Mouse (Mus musculus) cerebellum, adult 8-10 months (tissue): ENCODE results near the gene F2rl1.

Source experiments
- DNase-seq: peaks from one replicate; pipeline ENCODE4 v3.0.0; 2022

Gene F2rl1

DNA sequence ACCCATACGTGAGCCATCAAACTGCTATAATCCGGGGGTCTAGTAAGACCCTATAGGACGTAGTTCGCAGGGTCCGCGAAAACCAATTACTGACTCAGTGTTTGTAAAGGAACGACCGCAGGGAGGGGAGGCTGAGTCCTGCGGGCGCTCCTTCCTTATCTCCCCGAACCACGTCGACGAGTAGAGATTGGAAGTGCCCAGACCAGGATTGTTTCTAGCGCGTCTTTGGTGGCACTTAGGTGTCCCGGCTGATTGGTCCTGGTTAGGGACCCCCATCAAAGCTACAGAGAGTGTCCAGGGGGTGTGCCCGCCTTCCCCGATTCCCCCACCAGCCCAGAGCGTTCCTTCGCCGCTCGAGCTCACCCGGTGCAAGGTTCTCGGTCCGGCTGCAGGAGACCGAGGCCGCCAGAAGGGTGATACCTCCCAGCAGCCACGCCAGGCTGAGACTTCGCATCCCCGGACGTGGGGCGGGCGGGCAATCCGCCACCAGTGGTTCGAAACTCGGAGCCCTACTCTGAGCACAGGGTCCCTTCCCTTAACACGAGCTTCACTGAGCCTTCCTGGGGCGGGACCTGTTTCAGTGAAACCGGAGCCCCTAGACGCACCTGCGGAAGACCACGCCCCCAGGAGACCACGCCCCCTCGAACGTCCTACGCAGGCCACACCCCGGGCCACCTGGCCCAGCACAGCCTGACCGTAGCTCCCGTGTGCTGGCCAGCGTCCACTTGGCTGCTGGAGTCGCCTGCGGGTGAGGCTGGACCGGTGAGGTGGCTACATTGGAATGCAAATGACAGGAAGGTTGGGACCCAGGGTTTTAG lies at the start of gene F2rl1:
TSS of gene F2rl1 (minus strand) at position 554 of the 818 bp plus-strand sequence.
- peak; percentile 3 for DNase-seq

DNA sequence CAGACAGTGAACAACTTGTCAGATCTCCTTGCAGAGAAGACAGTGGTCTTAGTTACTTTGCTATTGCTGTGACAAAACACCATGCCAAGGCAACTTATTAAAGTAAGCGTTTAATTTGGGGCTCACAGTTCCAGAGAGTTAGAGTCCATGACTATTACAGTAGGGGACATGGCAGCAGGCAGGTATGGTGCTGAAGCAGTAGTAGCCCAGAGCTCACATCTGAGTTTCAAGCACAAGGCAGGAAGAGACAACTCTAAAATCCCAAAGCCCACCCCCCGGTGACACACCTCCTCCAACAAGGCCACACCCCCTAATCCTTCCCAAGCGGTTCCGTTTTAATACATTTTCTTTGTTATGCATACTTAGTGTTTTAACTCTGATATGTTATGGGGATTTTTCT lies 45.9 kb upstream of the F2rl1 start:
- no peak for DNase-seq

DNA sequence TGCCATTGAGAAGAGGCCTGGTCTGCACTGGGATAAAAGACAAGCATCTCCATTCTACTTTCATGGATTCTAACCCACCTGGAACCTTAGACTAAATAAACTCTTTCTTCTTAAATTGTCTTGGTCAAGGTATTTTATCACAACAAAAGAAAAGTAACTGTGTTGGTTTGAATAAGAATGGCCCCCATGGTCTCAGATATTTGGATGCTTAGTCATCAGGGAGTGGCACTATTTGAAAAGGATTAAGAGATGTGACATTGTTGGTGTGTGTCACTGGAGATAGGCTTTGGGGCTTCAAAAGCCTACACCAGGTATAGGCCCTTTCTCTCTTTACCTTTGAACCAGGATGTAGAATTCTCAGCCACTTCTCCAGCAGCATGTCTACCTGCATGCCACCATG lies 44.3 kb upstream of the F2rl1 start:
- no peak for DNase-seq

DNA sequence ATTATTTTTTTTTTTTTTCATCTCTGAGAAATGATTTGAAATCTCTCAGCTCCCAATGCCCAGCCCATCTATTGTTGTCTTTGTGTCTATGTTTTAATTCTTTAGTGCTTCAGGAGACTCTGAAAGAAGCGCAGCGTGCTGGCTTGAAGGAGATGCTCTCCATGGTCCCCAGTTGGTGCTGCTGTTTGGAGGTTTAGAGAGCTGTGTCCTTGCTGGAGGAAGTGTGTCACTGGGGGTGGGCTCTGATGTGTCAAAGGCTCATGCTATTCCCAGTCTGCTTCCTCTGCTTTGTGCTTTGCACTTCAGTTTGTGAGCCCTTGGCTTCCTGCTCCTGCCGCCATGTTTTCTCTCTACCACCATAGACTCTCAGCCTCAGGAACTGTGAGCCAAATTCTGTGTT lies 43.3 kb upstream of the F2rl1 start:
- no peak for DNase-seq

DNA sequence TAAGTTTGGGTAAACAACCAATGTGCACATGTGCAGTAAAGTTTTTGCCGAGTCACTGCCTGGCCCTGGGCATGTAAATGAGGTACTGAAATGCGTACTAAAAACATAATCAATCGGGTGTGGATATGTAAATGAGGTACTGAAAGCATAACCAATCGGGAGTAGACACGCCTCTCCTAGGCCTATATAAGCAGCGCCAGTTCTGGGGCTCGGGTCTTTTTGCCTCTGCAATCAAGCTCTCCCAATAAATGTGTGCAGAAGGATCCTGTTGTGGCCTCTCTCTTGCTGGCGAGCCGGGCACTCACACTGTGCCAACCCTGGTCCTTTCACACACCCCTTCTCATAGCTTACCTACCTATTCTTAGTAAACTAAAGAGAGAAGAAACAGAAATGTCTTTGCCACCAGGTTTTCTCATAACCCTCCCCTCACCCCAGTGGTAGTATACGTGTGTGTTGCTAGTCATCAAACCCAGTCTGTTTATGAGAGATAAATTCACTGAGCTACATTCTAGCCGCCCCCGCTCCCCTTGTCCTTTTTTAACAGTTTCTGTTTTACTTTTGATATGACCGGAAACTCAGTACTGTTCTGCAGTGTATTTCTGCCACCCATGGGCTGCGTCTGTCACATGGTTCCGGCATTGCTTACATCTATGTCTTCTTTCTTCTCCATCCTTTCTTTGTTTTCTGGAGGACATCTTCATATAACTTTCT lies 42.0 kb upstream of the F2rl1 start:
- no peak for DNase-seq

DNA sequence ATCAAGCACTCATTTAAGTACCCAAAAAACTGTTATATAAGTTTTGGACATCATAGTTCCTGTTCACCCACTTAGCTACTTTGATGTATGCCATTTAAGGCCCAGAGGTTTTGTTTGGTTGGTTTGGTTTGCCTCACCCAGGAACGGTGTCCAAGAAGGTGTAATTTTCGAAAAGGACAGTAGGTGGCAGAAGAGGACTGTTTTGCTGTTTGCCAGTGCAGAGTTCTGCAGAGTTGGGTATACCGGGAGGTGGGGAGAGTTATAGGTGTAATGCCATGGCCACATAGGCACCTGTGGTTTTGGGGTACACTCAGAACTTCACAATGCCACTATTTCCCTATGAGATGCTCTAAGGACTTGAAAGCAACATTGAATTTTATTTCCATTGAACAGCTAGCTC lies 38.7 kb upstream of the F2rl1 start:
- DNase-seq = peak; percentile 63

DNA sequence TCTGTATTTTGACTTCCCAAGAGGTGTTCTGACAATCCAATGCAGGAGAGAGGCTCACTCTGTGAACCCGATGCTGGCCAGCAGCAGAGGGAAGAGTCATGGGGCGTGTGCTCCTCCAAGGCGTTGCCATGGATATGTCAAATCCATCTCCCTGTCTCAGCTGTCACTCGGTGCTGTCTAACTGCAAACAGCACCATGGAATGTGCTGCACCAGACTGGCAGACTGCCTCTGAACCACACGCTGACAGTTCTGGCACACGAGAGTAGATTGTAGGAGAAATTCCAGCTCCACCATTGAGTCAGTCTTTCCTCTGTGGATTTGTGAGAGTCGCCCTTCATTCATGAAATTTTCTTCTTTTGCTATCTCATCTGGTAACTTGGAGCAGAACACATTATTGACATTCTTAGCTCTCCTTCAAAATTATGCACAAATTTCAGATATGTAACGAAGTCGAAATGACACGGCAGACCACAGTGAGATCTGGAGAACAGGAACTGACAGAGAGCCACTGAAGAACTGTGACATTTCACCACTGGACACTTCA lies 38.1 kb upstream of the F2rl1 start:
- no peak for DNase-seq

DNA sequence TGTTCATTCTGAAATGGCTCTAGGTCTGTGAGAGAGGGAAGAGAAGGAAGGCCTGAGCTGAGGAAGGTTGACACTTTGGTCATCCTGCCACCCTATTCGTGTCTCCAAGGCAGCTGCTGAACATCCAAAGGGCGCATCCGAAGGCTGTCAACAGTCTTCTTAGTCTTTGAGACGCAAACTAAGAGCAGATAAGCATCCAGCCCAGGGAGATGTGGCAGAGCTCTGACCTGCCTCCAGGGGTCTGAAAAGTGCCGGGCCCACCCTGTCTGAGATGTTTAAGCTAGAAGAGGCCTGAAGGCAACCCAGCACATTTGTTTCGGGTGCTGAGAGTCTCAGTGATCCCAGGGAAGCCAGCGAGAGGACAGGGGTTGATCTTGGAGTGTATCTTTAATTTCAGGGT lies 32.3 kb upstream of the F2rl1 start:
- DNase-seq = no peak

DNA sequence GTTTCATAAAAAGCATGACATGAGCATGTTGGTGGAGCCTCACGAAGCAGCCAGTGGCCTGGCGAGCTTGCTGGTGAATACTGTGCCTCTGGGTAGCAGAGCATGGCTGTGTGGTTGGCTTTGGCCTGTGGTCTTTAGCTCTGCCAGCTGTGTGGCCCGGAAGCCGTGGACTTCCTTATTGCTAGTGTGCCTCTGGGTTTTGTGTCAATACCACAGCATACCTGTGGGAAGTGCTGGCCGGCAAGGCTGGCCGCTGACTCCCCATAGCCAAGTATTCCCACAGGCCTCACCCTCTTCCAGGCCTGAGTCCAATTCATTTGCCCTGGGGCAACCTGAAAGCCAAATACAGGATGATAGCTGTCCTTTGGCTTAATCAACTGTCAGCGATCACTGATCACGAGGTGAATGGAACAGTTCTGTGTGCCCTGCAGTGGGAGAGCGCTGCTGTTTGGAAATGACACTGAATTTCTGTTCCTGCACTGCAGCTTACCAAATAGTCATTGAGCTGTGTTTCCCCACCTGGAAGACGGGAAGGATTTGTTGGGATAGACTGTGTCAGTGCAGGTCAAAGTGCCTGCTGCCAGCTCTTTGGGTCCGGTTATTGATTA lies 29.0 kb upstream of the F2rl1 start:
- DNase-seq = no peak

DNA sequence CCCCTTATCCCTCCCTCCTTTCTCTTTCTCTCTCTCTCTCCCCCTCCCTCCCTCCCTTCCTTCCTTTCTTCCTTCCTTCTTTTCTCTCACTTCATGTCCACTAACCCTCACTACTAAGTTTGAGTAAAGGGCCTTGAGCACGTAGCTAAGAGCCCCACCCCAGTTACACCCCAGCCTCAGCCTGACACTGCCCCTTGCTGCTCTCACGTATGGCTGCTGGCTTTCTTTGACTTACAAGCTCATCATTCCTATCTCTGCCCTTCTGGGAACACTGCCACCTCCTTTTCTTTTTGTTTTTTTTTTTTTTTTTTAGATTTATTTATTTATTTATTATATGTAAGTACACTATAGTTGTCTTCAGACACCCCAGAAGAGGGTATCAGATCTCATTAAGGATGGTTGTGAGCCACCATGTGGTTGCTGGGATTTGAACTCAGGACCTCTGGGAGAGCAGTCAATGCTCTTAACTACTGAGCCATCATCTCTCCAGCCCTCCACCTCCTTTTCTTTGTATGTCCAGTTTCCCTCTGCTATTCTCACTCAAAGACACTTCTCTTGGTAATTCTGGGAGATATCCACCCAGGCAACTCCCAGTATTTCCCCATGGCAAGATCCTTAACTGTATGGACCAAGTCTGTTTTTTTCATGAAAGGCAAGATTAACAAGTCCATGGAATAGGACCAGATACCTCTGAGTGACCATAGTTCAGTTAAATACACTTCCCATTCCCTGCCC lies 25.8 kb upstream of the F2rl1 start:
- DNase-seq = no peak

DNA sequence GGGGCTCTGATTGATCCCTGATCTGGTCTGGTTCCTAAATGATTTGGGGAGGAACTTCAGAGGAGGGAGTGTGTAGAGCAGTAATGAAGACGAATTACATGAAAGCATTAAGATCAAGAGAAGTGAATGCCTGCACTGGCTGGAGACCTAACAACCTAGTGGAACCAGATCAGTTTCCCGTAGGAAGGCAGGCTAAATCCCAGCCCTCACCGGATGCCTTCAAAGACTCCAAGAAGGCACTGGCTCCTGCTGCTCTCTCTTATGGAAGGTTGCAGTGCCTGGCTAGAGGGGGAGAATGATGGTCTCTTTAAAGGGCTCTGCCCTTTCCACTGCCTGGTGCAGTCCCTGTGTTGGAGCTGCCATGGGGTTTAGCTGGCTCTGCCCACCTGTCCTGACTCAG lies 24.4 kb upstream of the F2rl1 start:
- no peak for DNase-seq

DNA sequence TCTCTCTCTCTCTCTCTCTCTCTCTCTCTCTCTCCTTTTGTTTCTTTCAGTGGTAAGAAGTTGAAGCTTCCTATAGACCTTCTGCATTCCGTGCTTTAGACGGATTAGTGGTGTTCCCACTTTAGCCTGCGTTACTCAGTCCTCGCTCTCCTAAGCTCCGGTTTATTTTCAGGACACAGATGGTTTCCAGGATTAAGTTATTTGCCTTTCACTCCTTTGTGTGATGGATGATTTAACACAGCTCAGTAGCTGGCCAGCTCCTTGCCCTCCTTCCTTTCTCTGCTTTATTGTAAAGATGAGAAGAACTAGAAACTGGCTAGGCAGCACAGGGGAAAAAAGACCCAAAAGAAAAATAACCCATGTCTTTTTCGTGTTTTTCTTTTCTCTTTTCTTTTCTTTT lies 23.8 kb upstream of the F2rl1 start:
- no peak for DNase-seq

DNA sequence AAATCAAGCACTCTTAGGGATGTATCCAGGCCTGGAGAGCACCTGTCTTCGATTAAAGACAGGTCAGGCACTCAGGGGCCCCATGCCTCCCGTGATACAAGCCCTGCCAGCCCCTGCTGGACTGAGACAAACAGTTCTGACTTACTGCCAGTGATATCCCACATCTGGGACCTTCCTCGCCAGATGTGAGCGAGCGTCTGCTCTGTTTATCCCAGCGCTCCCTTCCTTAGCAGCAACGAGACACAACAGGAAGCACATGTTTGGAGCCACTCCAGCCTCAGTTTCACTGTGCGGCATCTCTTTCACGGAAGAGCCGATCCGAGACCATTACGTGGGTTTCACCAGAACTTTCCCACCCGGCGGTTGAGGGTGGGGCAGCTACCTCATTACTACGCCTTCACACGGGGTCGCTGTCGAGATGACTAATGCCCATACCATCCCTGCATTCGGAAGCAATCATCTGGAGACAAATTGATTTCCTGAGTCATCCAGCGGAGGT lies 23.3 kb upstream of the F2rl1 start:
- DNase-seq = no peak

DNA sequence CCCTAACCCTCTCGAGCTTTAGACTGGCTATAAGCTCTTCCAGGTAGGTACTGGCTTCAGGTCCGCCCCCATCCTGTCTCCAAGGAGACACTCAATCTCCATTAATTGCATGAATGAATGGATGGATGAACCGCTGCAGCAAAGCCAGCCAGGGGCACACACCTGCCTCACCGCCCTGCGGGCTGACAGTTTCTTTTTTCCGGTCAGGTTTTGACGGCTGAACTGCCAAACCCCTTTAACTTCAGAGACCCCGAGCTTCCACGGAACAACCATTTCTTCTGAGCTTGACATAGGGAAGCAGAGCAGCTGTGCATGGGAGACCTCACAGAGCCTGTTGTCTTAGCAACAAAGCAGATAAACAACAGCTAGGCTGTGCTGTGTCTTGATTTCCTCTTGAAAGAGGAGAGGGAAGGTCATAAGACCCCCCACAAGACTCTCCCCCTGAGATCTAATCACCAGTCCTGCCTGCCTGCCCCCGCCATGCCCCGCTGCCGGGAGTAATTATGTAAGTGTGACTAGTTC lies 22.1 kb upstream of the F2rl1 start:
- DNase-seq = no peak

DNA sequence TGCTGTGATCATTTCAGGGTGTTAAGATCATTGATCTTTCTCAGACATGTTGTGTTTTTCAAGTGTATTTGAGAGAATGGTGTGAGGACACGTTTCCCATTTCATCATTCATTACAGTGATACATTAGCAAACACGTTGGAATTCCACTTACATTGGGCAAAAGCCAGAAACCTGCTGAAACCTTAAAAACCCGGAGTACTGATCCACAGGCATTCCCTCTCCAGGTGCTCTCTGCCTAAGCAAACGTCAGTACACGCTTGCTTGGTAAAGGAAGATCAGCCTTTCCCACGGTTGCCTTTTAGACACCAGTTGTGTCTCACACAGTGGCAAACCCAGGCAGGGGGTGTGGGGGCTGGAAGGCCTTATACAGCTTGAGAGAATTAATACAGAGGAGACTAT lies 21.2 kb upstream of the F2rl1 start:
- no peak for DNase-seq

DNA sequence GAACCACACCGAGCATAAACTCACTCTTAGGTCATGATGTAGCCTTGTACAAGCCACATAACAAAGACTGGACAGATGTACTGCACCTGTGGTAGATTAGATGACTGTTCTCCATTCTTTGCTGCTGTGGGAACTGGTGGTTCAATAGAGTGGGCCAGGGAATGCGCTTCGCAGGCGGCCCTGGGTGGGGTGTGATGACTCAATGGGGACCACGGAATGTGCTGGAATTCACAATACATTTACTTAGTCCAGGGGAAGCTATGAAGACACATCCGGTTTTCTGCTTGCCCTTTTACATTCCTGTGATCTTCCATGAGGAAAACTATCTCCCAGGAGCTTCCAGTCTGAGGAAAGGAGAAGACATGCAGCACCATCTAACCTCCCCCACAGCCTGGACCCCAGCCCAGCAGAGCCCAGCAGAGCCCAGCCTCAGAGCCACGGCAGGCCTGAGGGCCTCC lies 20.7 kb upstream of the F2rl1 start:
- no peak for DNase-seq

DNA sequence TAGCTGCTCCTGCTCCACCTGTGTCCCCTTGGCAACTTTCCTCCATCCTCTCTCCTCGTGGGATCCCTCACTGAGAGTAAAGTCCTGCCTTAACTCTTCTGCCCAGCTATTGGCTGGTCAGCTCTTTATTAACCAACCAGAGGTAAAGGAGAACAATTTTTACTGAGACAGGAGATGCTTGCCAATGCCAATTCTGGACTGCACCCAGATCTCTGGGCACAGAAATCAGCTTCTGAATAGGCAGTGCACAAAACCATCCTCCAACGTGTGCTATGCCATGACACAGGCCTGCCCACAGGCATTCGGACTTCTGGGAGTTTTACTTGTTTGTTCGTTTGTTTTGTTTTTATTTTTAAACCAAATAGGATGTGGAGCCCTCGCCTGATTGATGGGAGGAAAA lies 13.0 kb upstream of the F2rl1 start:
- no peak for DNase-seq

DNA sequence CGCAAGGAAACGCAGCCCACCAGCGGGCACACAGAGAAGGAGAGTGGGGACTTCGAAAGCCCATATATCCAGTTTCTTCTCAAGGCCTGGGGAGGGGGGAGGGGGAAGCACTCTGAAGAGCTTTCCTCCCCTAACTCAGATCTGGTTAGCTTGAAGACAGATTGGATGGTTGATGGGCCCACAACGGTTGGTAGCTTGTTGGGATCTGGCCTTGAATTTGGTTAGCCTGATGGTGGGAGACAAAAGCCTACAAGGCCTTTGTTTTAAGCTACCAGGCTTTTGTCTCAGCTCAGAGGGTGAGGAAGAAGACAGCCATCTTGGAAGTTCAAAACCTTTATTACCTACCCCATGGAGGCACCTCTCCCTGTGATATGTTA lies 11.1 kb upstream of the F2rl1 start:
- DNase-seq = no peak

DNA sequence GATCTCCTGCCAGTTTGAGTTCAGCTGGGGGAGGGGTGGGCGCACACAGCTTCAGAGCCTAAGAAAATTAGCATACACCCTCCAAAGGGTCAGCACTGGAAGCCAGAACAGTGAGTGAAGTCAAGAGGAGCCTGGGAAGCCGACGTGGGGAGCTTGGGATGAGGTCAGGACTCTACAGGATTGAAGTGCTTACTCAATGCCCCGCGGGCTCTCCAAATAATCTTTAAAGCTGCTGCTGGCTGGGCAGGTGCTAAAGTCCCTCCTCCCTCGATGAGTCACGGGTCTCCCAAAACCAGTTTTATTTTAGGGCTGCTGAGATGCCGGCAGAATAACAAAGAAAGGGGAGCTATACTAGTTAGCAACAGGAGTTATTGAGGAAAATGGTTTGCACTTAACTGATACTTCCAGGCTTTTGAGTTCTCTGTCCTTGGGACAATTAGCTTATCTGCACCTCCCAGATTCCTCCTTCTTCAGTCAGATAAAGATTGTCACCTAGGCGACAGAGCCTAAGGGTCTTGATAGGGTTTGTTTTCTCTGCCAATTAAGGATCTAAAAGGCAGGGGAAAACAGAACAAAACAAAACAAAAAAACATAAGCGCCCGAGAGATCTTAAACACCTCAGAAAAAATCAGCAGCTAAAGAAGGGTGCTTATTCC lies 10.6 kb upstream of the F2rl1 start:
- no peak for DNase-seq

DNA sequence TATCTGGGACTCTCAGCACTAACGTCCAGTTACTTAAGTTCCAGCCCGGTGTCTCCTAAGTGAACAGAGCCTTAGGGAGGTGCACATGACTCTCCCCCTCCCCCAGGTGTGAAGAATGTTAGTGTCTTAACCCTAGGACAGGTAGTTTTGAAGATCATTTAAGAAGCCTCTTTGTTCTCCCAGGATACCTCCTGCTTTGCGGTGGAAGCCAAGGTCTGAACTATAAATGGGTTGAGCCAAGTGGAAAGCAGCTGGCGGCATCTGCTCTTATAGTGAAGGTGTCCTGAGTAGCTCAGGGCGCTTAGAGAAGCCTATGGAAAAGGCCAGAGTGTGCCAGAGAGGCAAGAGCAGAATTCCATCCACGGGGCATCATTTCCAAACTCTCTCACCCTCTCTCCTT lies 10.0 kb upstream of the F2rl1 start:
- DNase-seq = no peak

DNA sequence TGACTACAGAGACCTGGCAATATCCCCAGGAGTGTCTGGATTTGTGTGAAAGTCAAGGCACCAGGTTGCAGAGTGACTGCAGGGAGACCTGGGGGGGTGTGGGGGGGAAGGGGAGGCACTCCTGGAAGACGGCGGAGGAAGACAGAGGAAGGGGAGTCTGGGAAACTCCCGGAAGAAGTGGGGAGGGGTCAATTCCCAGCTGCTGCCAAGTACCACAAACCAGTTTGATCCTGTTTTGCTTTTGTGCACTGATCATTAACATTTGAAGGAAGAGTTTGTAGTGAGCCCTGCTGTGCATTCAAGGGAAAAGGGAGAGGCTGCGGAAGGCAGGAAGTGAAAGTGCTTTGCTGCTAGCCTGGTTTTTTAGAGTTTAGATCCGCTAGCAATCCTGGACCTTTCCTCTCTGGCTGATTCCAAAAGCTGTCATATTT lies 9.1 kb upstream of the F2rl1 start:
- DNase-seq = no peak

DNA sequence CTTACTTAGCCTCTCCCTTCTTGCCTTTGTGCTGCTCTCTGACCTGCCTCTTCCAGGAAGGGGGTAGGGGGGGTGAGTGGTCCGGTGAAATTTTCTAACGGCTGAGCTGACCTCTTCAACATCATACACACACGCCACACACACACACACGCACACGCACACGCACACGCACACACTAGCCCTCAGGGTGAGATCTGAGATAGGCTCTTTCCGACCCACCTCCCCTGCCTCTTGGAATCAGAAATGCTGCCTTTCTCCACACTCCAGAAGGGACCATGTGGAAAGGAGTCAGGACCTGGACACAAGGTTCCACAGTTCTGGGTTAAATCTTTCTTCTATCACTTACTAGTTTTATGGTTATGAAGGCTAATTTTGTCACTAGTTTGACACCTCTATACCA lies 8.6 kb upstream of the F2rl1 start:
- DNase-seq = no peak
